Mouse (Mus musculus): ENCODE data around the gene Asb16. TPM values are rescaled to one million over a fixed set of nuclear protein-coding genes. Genes with fewer than 3 reads are reported as not detected.

Gene Asb16
- polyA plus RNA-seq, 1 experiment from 2014 or later: 0.08 TPM

- peak overlapping the region; percentile 46 for H3K4me3 ChIP-seq
- no peaks in the 10 kb centered on the region for H3K27me3 ChIP-seq (ENCODE audit: insufficient read depth, poor library complexity, severe bottlenecking)
- DNase-seq (ENCODE audit: low spot score): no peak
- no peaks in the 10 kb centered on the region for H3K9me3 ChIP-seq
- 87% methylated on average over 22 of the region's 22 CpGs for whole genome bisulfite sequencing
- peak overlapping the region; percentile 66; the same call in 1 of the 2 replicates for H3K27ac ChIP-seq
- H3K4me1 ChIP-seq (replicated peaks): peaks cover 51% of the 10 kb centered on the region
- H3K36me3 ChIP-seq: peaks cover 96% of the 10 kb centered on the region
These were observed 41.5 kb downstream of the Asb16 start for GRCm38 (mm10) chr11:102309821-102310617.

GRCm38 (mm10) chr11:102310768-102311695 lies 42.5 kb downstream of the Asb16 start:
- Histone ChIP-seq H3K27ac (peak overlapping the region; percentile 66), H3K9me3 (no peaks in the 10 kb centered on the region), H3K27me3 (ENCODE audit: insufficient read depth, poor library complexity, severe bottlenecking) (no peaks in the 10 kb centered on the region), H3K4me3 (peak overlapping the region; percentile 46; the same call in 1 of the 2 replicates), H3K36me3 (peaks cover 94% of the 10 kb centered on the region), H3K4me1 (replicated peaks) (peaks cover 60% of the 10 kb centered on the region)
- no peak for DNase-seq (ENCODE audit: low spot score)
- 42% methylated on average over 38 of the region's 38 CpGs for WGBS

- Histone ChIP-seq H3K27me3 (ENCODE audit: insufficient read depth, poor library complexity, severe bottlenecking) (no peaks in the 10 kb centered on the region), H3K36me3 (peaks cover 84% of the 10 kb centered on the region), H3K9me3 (no peaks in the 10 kb centered on the region), H3K4me3 (no peak overlapping the region), H3K4me1 (replicated peaks) (peaks cover 63% of the 10 kb centered on the region), H3K27ac (no peak overlapping the region)
- DNase-seq (ENCODE audit: low spot score): no peak
- WGBS: 85% methylated on average over 4 of the region's 4 CpGs
These were observed 43.4 kb downstream of the Asb16 start for GRCm38 (mm10) chr11:102311966-102312365.

- Histone ChIP-seq H3K27ac (no peak overlapping the region), H3K9me3 (no peaks in the 10 kb centered on the region), H3K4me1 (replicated peaks) (peaks cover 63% of the 10 kb centered on the region), H3K36me3 (peaks cover 78% of the 10 kb centered on the region), H3K27me3 (ENCODE audit: insufficient read depth, poor library complexity, severe bottlenecking) (no peaks in the 10 kb centered on the region), H3K4me3 (no peak overlapping the region)
- whole genome bisulfite sequencing: 90% methylated on average over 6 of the region's 6 CpGs
- no peak for DNase-seq (ENCODE audit: low spot score)
These were observed 44.0 kb downstream of the Asb16 start for GRCm38 (mm10) chr11:102312586-102312985.

GRCm38 (mm10) chr11:102314321-102314720 lies 45.8 kb downstream of the Asb16 start:
- H3K9me3 ChIP-seq: no peaks in the 10 kb centered on the region
- WGBS: 89% methylated on average over 12 of the region's 12 CpGs
- H3K27me3 ChIP-seq (ENCODE audit: insufficient read depth, poor library complexity, severe bottlenecking): no peaks in the 10 kb centered on the region
- DNase-seq (ENCODE audit: low spot score): no peak
- peaks cover 53% of the 10 kb centered on the region for H3K4me1 ChIP-seq (replicated peaks)
- no peak overlapping the region for H3K4me3 ChIP-seq
- H3K36me3 ChIP-seq: peaks cover 65% of the 10 kb centered on the region
- H3K27ac ChIP-seq: no peak overlapping the region

GRCm38 (mm10) chr11:102315690-102316571 lies 47.4 kb downstream of the Asb16 start:
- Histone ChIP-seq H3K4me1 (replicated peaks) (peaks cover 51% of the 10 kb centered on the region), H3K36me3 (peaks cover 49% of the 10 kb centered on the region), H3K27ac (peak overlapping the region; percentile 100), H3K27me3 (ENCODE audit: insufficient read depth, poor library complexity, severe bottlenecking) (no peaks in the 10 kb centered on the region), H3K9me3 (no peaks in the 10 kb centered on the region), H3K4me3 (peak overlapping the region; percentile 100)
- 21% methylated on average over 14 of the region's 14 CpGs for WGBS
- DNase-seq (ENCODE audit: low spot score): no peak

GRCm38 (mm10) chr11:102316572-102317297 lies 48.2 kb downstream of the Asb16 start:
- peaks cover 44% of the 10 kb centered on the region for H3K4me1 ChIP-seq (replicated peaks)
- DNase-seq (ENCODE audit: low spot score): peak; percentile 85
- no peaks in the 10 kb centered on the region for H3K27me3 ChIP-seq (ENCODE audit: insufficient read depth, poor library complexity, severe bottlenecking)
- peak overlapping the region; percentile 100 for H3K27ac ChIP-seq
- peaks cover 41% of the 10 kb centered on the region for H3K36me3 ChIP-seq
- WGBS: under 1% methylated on average over 72 of the region's 80 CpGs
- H3K9me3 ChIP-seq: no peaks in the 10 kb centered on the region
- H3K4me3 ChIP-seq: peak overlapping the region; percentile 100

- Histone ChIP-seq H3K36me3 (peaks cover 34% of the 10 kb centered on the region), H3K27ac (peak overlapping the region; percentile 100), H3K27me3 (ENCODE audit: insufficient read depth, poor library complexity, severe bottlenecking) (no peaks in the 10 kb centered on the region; the same call in 1 of the 2 replicates), H3K4me1 (replicated peaks) (peaks cover 39% of the 10 kb centered on the region), H3K9me3 (no peaks in the 10 kb centered on the region), H3K4me3 (peak overlapping the region; percentile 100)
- DNase-seq (ENCODE audit: low spot score): peak; percentile 68
- WGBS: under 1% methylated on average over 86 of the region's 87 CpGs
These were observed 48.9 kb downstream of the Asb16 start for GRCm38 (mm10) chr11:102317298-102317900.

- peaks cover 39% of the 10 kb centered on the region for H3K4me1 ChIP-seq (replicated peaks)
- H3K9me3 ChIP-seq: no peaks in the 10 kb centered on the region
- WGBS: under 1% methylated on average over 67 of the region's 77 CpGs
- peak; percentile 79 for DNase-seq (ENCODE audit: low spot score)
- H3K27me3 ChIP-seq (ENCODE audit: insufficient read depth, poor library complexity, severe bottlenecking): no peaks in the 10 kb centered on the region; the same call in 1 of the 2 replicates
- peak overlapping the region; percentile 100 for H3K4me3 ChIP-seq
- peaks cover 28% of the 10 kb centered on the region for H3K36me3 ChIP-seq
- H3K27ac ChIP-seq: peak overlapping the region; percentile 100
These were observed 49.5 kb downstream of the Asb16 start for GRCm38 (mm10) chr11:102317901-102318575.

GRCm38 (mm10) chr11:102318576-102319409 lies 50.2 kb downstream of the Asb16 start:
- H3K27ac ChIP-seq: peak overlapping the region; percentile 100
- no peaks in the 10 kb centered on the region for H3K9me3 ChIP-seq
- H3K27me3 ChIP-seq (ENCODE audit: insufficient read depth, poor library complexity, severe bottlenecking): no peaks in the 10 kb centered on the region; the same call in 1 of the 2 replicates
- peak overlapping the region; percentile 100 for H3K4me3 ChIP-seq
- under 1% methylated on average over 84 of the region's 84 CpGs for WGBS
- H3K4me1 ChIP-seq (replicated peaks): peaks cover 39% of the 10 kb centered on the region
- DNase-seq (ENCODE audit: low spot score): peak; percentile 73
- peaks cover 20% of the 10 kb centered on the region for H3K36me3 ChIP-seq

Measured in hindbrain, embryonic 10.5 days (tissue).